Mouse (Mus musculus) stomach, postnatal 0 days (tissue): ENCODE data around the gene Myl9.

ENCODE experiments used
- CTCF ChIP-seq: IDR thresholded peaks from 2 replicates; pipeline ENCODE4 v1.5.1; 2016; ENCODE audit warnings: antibody characterized with exemption, low read depth, mild to moderate bottlenecking, moderate library complexity
- EP300 ChIP-seq: optimal IDR thresholded peaks from 2 replicates; pipeline ENCODE3; 2016; ENCODE audit warnings: antibody characterized with exemption

- peak; percentile 92 for TF ChIP-seq CTCF
- TF ChIP-seq EP300, result no peak
Observed at GRCm38 (mm10) chr2:156809579-156809978, 34.4 kb downstream of the Myl9 start.
